Mouse (Mus musculus) liver, postnatal 0 days (tissue): ENCODE measurements around the gene Pcca.

Experiments used
- CTCF ChIP-seq: sonication (generic); IDR thresholded peaks from 2 replicates; pipeline ENCODE4 v1.5.1; 2016; ENCODE audit warnings: antibody characterized with exemption, low read depth
- EP300 ChIP-seq: IDR thresholded peaks from 2 replicates; pipeline ENCODE4 v1.6.1; 2016; ENCODE audit warnings: antibody characterized with exemption, low read depth, mild to moderate bottlenecking

GRCm38 (mm10) chr14:122720989-122721388 lies 186.9 kb downstream of the Pcca start:
- no peak for TF ChIP-seq CTCF
- no peak for TF ChIP-seq EP300
